In genomic region chr9:62382519-62383084, GRCm38 (mm10) we compare ENCODE assay signal across 20 mouse cellular contexts. TPM values are rescaled to one million over a fixed set of nuclear protein-coding genes. Genes with fewer than 3 reads are reported as not detected.
A peak's percentile ranks its signal among the peaks of the same experiment; 100 is the strongest.
DNase-seq lines count a peak whose midpoint lies in the region; ATAC-seq and TF ChIP-seq lines count a peak whose summit lies in the region.
"Had no signal": no experiment of that assay in that cellular context is flagged by ENCODE, and none has a peak within 500 bp of the region (broad histone marks: within the 10 kb centered on the region; RNA-seq: fewer than 3 reads in every experiment).

No protein-coding gene starts in this region.

- DNase-seq in forebrain, embryonic 14.5 days (ENCODE audit: low spot score), result no peak
- no peak for DNase-seq in heart, embryonic 10.5 days (ENCODE audit: low spot score)
- DNase-seq in layer of hippocampus, adult 2 months (ENCODE audit: low spot score in 2 of 2), result no peak
- DNase-seq in layer of hippocampus, postnatal 14 days (ENCODE audit: low spot score in 2 of 2), result no peak
- DNase-seq: cerebellum, adult 18-20 months; kidney, adult 18-20 months; kidney, postnatal 4 days; layer of hippocampus, adult 9-11 months; liver, embryonic 13.5 days; lung, embryonic 14.5 days; thymus, postnatal 25 days had no signal

- no peaks in the 10 kb centered on the region for H3K4me1 ChIP-seq in forebrain, embryonic 16.5 days (replicated peaks; ENCODE audit: control insufficient read depth, insufficient read depth, low read length)
- H3K4me1 ChIP-seq in forebrain, embryonic 14.5 days (ENCODE audit: control insufficient read depth, insufficient read depth, low read length), result no peaks in the 10 kb centered on the region
- H3K4me1 ChIP-seq in heart, embryonic 15.5 days (replicated peaks), result peaks cover 31% of the 10 kb centered on the region
- peaks cover 24% of the 10 kb centered on the region for H3K4me1 ChIP-seq in heart, embryonic 10.5 days
- peaks cover 30% of the 10 kb centered on the region for H3K4me1 ChIP-seq in brown adipose tissue, adult 24 weeks (ENCODE audit: control insufficient read depth, insufficient read depth, insufficient read length, low read length)
- H3K4me1 ChIP-seq: stomach, embryonic 15.5 days had no signal

- peaks cover 13% of the 10 kb centered on the region for H3K36me3 ChIP-seq in forebrain, embryonic 16.5 days (ENCODE audit: control insufficient read depth, insufficient read depth)
- peaks cover 29% of the 10 kb centered on the region for H3K36me3 ChIP-seq in forebrain, embryonic 14.5 days (ENCODE audit: control insufficient read depth, insufficient read depth, low read length)
- H3K36me3 ChIP-seq in heart, embryonic 15.5 days, result peaks cover 21% of the 10 kb centered on the region
- peaks cover 25% of the 10 kb centered on the region for H3K36me3 ChIP-seq in heart, embryonic 10.5 days

- H3K27ac ChIP-seq in forebrain, embryonic 16.5 days (ENCODE audit: low read length), result no peak overlapping the region
- no peak overlapping the region for H3K27ac ChIP-seq in forebrain, embryonic 14.5 days (ENCODE audit: low read depth, low read length)
- peak overlapping the region; percentile 73; the same call in 1 of the 2 replicates for H3K27ac ChIP-seq in heart, embryonic 15.5 days
- H3K27ac ChIP-seq in heart, embryonic 10.5 days, result no peak overlapping the region
- peak overlapping the region; percentile 43 for H3K27ac ChIP-seq in layer of hippocampus, adult 2 months
- H3K27ac ChIP-seq in brown adipose tissue, adult 24 weeks (replicated peaks; ENCODE audit: low read depth, low read length), result peak overlapping the region; percentile 88
- H3K27ac ChIP-seq: forebrain, embryonic 10.5 days; left cerebral cortex, adult 2 months; liver, embryonic 13.5 days; macrophage; stomach, embryonic 15.5 days had no signal

- ATAC-seq in forebrain, embryonic 16.5 days, result 0 out of 2 replicates have a peak, but pooled peaks have one; percentile 28
- no peak for ATAC-seq in forebrain, embryonic 14.5 days
- no peak for ATAC-seq in heart, embryonic 15.5 days (replicated peaks; ENCODE audit: insufficient number of reproducible peaks, insufficient read depth, low FRiP score, low read depth)
- ATAC-seq: inflammation-experienced regulatory T-cells, adult 6 months; Patski had no signal

- no peaks in the 10 kb centered on the region for H3K27me3 ChIP-seq in forebrain, embryonic 16.5 days (replicated peaks; ENCODE audit: control insufficient read depth, insufficient read depth, low read length)
- no peaks in the 10 kb centered on the region for H3K27me3 ChIP-seq in forebrain, embryonic 14.5 days (replicated peaks; ENCODE audit: control insufficient read depth, insufficient read depth, low read length)
- H3K27me3 ChIP-seq in heart, embryonic 15.5 days, result no peaks in the 10 kb centered on the region
- no peaks in the 10 kb centered on the region for H3K27me3 ChIP-seq in heart, embryonic 10.5 days (ENCODE audit: insufficient read depth, poor library complexity, severe bottlenecking)
- H3K27me3 ChIP-seq: liver, embryonic 13.5 days; Patski; stomach, embryonic 15.5 days had no signal

- WGBS in forebrain, embryonic 16.5 days, result 61% methylated on average over 10 of the region's 10 CpGs
- WGBS in forebrain, embryonic 14.5 days, result 65% methylated on average over 10 of the region's 10 CpGs
- 69% methylated on average over 10 of the region's 10 CpGs for WGBS in heart, embryonic 15.5 days
- 78% methylated on average over 10 of the region's 10 CpGs for WGBS in heart, embryonic 10.5 days

- no peaks in the 10 kb centered on the region for H3K9me3 ChIP-seq in forebrain, embryonic 16.5 days (ENCODE audit: control insufficient read depth, low read length)
- no peaks in the 10 kb centered on the region for H3K9me3 ChIP-seq in forebrain, embryonic 14.5 days (replicated peaks; ENCODE audit: control insufficient read depth, low read length)
- no peaks in the 10 kb centered on the region for H3K9me3 ChIP-seq in heart, embryonic 15.5 days (replicated peaks)
- H3K9me3 ChIP-seq in heart, embryonic 10.5 days, result no peaks in the 10 kb centered on the region
- H3K9me3 ChIP-seq: forebrain, embryonic 10.5 days; liver, embryonic 13.5 days; stomach, embryonic 15.5 days had no signal

- H3K4me3 ChIP-seq in forebrain, embryonic 16.5 days (replicated peaks; ENCODE audit: low read length), result no peak overlapping the region
- no peak overlapping the region for H3K4me3 ChIP-seq in forebrain, embryonic 14.5 days (ENCODE audit: low read depth, low read length)
- no peak overlapping the region for H3K4me3 ChIP-seq in heart, embryonic 15.5 days
- H3K4me3 ChIP-seq in heart, embryonic 10.5 days, result no peak overlapping the region
- no peak overlapping the region for H3K4me3 ChIP-seq in layer of hippocampus, adult 2 months
- no peak overlapping the region for H3K4me3 ChIP-seq in brown adipose tissue, adult 24 weeks (ENCODE audit: insufficient read depth, low read depth, low read length)
- H3K4me3 ChIP-seq: forebrain, embryonic 10.5 days; left cerebral cortex, adult 2 months; liver, embryonic 13.5 days; stomach, embryonic 15.5 days had no signal

- no peak for TF ChIP-seq CTCF in layer of hippocampus, adult 2 months (conservative IDR thresholded peaks at IDR 0.05)

- no peak overlapping the region for H3K9ac ChIP-seq in forebrain, embryonic 16.5 days (replicated peaks; ENCODE audit: low read depth, low read length)
- H3K9ac ChIP-seq in forebrain, embryonic 14.5 days (ENCODE audit: low read length), result no peak overlapping the region
- no peak overlapping the region for H3K9ac ChIP-seq in heart, embryonic 15.5 days
- H3K9ac ChIP-seq: liver, embryonic 13.5 days; lung, embryonic 14.5 days; stomach, embryonic 15.5 days had no signal

- no peak overlapping the region for H3K4me2 ChIP-seq in forebrain, embryonic 16.5 days (ENCODE audit: low read length)
- no peak overlapping the region for H3K4me2 ChIP-seq in forebrain, embryonic 14.5 days (ENCODE audit: low read length)
- no peak overlapping the region for H3K4me2 ChIP-seq in heart, embryonic 15.5 days
- H3K4me2 ChIP-seq: liver, embryonic 13.5 days; lung, embryonic 14.5 days; stomach, embryonic 15.5 days had no signal

RNA-seq across cellular contexts. Expression of gene Anp32a, which starts 41.5 kb away (rescaled TPM):
- 166 and 186 TPM in 2 replicates for polyA plus RNA-seq in forebrain, embryonic 16.5 days (2015; fragmentation: Nextera tagmentation; extraction: Ambion mirVana)
- polyA plus RNA-seq in forebrain, embryonic 14.5 days (2014; fragmentation: Nextera tagmentation; extraction: Ambion mirVana), result 115 and 118 TPM in 2 replicates
- polyA plus RNA-seq in heart, embryonic 15.5 days (2015; fragmentation: Nextera tagmentation; extraction: Ambion mirVana), result 128 and 176 TPM in 2 replicates
- 160 and 178 TPM in 2 replicates for polyA plus RNA-seq in heart, embryonic 10.5 days (2016; fragmentation: Nextera tagmentation; extraction: Ambion mirVana)
- total RNA-seq in layer of hippocampus, adult 2 months (2021), result 100 to 1,000 TPM; 350 to 351 TPM
- 100 to 1,000 TPM; 241 to 247 TPM for total RNA-seq in layer of hippocampus, postnatal 14 days (2021)
- polyA plus RNA-seq in brown adipose tissue, adult 24 weeks (2012; ENCODE audit: insufficient read depth, insufficient read length, missing spikeins), result 578 and 694 TPM in 2 replicates

Comparison
In these comparisons a context has a peak if more than half of its experiments do, and no peak if none do; other contexts are left out.
1. H3K27ac ChIP-seq: peak in heart, embryonic 15.5 days (single experiment), layer of hippocampus, adult 2 months (single experiment) and brown adipose tissue, adult 24 weeks (single experiment); none in forebrain, embryonic 16.5 days (single experiment), forebrain, embryonic 14.5 days (single experiment) and heart, embryonic 10.5 days (single experiment).